Mouse (Mus musculus): ENCODE measurements around the gene Slc4a7. TPM values are rescaled to one million over a fixed set of nuclear protein-coding genes. Genes with fewer than 3 reads are reported as not detected.
"Not testable (repeated sequence)": the region's sequence is repeated elsewhere in the genome, so short reads cannot be mapped to it uniquely, and the experiment has no call there.

The Slc4a7 gene
- polyA plus RNA-seq, 2 experiments from 2014 or later: 33.7 to 34.8 TPM

DNA sequence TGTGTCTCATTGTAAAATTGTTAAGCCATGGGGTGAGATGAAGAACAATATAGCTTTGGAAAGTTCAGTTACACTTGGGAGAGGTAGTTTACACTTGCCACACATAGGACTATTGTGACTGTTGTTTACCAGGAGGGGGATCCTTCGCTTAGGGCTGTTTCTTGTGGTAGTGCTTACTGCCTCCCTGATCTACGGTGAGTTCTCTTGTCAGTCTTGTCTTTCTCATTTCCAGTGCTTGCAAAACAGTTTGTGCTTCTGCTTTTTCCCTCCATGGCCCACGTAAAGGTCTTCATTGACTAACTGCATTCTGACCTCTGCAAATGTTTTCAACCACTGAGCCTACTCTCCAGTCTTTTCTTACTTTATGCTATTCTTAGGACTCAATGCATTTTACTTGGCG is 98.3 kb downstream of the Slc4a7 start:
- ATAC-seq: no peak

- peak; percentile 55 for ATAC-seq
These were observed 98.7 kb downstream of the Slc4a7 start for GRCm38 (mm10) chr14:14800810-14801209.

DNA sequence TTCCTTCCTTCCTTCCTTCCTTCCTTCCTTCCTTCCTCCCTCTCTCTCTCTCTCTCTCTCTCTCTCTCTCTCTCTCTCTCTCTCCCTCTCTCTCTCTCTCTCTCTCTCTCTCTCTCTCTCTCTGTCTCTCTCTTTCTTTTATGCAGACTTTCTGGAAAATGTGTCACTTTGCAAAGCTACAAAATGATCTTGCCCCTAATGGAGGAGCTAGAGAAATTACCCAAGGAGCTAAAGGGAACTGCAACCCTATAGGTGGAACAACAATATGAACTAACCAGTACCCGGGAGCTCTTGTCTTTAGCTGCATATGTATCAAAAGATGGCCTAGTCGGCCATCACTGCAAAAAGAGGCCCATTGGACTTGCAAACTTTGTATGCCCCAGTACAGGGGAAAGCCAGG is 101.0 kb downstream of the Slc4a7 start, which contains the start of gene Nek10:
Gene Nek10 (plus strand): TSS at position 301 of the 400 bp plus-strand sequence.
- not testable (repeated sequence) for ATAC-seq

DNA sequence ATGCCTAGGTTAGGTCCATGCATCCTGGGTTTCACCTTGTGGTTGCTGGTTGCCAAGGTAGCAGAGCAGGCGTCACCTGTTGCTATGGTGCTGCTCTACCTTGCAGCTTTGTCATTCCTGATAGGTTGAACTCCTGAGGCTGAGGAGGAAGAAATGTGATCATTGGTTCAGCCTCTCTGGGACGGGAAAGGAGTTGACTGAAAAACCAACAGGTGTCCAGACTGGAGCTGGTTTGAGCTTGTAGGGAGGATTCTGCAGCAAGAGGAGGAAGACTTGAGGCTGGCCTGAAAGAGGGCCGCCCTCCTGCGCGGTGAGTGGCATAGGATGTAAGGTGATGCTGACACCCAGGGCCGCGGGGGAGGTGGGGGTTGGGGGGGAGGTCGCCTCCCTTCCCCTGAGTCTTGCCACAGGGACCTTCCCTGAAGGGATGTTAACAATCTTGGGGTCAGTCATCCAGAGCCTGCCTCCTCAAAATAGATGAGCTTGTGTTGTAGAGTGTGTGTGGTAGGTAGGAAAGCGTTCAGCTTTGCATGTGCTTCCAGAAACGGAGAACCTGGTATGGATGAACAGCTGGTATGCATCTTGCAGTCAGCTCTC is 101.9 kb downstream of the Slc4a7 start:
- ATAC-seq: no peak

GRCm38 (mm10) chr14:14804518-14805212 is 102.6 kb downstream of the Slc4a7 start:
- no peak for ATAC-seq

GRCm38 (mm10) chr14:14832520-14833240 is 130.6 kb downstream of the Slc4a7 start:
- ATAC-seq: no peak

DNA sequence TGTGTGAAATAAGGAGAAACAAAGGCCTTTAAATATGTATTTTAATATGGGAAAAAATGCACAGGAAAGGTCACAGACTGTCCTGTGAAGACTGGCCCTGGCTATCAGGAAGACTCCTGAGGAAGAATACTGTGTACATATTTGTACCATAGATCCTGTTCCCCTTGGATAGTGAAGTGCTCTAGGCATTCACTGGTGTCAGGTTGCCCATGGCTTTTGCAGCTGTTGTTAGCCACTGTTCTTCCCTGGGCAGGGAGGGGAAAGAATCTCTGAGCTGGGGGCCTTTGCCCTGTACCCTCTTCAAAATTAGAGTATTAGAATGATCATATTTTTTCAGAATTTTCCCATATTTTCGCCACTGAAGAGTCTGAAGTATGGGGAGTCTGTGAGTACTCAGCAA is 131.4 kb downstream of the Slc4a7 start:
- no peak for ATAC-seq

DNA sequence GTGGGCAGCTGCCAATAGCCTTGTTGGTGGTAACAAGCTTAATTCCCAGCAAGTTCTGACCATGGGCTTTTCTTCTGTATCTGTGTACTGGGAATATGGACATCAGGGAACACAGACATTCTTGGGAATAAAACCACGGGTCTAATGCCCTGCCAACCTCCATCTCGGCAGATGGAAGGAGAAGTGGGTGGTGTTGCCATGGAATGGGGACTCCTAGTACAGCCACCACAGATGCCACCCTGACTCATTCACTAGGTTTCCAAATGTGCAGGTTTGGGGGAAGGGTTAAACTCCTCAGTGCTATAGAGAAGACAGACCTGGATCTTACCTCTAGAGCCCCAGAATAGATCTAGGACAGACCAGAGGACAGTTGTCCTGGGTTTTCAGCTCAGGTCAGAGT is 132.2 kb downstream of the Slc4a7 start:
- ATAC-seq: no peak

DNA sequence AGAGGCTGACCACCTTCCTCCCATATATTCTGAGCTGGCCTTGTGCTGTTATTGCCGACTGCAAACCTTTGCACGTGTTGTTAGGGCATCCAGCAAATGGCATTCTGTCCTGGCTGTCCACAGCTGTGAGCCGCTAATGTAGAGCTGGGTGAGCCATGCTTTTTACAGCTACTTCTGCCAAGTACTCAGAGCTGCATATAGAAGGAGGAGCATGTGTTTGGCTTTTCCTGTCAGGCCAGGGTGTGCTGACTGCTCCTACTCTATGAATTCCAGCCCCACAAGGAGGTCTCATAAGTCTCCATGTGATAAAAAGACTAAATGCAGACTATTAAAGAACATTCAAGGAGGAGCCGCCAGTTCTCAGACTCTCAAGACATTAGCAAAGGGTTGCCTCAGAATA is 135.5 kb downstream of the Slc4a7 start:
- ATAC-seq: no peak

DNA sequence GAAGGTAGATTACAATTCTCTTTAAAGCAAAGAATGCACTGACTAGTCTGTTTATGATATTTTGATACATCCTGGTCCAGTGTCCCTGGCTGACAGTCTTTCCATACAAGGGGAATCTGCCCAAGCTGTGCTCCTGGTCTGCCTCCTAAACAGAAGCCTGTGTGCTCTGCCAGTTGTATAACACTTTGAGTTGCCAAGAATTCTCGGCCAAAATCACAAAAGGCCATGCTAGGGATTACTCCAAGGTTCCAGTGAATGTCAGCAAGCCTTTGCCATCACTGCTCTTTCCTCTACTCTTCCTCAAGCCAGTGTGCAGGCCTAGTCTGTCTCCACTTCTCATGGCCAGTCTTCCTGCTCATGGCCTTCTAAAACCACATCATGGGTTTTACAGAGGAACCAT is 136.0 kb downstream of the Slc4a7 start:
- ATAC-seq: no peak

DNA sequence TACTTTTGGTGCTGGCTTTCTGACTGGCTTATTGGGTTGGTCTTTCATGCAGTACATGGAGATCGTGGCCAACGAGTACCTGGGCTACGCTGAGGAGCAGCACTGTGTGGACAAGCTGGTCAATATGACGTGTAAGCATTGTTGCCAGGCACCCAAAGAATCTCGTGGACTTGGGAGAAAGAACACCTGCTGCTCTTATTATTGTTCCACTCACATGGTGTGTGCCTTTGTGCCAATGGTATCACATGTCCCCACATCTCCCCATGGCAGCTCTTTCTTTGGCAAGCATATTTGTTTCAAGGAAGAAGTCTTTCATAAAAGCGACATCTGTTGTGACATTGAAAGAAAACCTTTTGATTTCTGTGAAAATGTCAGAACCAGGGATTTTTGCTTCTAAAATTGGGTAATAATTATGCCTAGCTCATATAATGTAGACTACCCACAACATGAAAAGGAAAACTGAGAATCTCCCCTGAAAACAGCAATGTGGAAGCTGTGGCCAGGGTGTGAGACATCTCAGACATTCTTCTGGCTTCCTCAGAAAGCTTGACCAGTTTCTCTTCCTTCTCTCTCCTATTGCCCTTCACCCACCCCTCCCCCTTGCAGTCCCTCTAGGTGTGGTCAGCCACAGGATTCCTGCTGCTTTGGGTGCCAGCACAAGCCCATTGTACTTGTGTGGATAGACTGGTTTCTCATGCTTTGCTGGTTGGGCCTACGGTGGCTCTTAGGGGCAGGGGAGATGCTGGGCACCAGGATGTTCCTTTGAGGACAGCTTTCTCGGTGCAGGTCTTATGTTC is 140.9 kb downstream of the Slc4a7 start:
- no peak for ATAC-seq

Other genes with a start within 250 kb of the Slc4a7 start
- under 1 TPM in 1 of 2 experiments, not detected in 1; 0.05 TPM for gene Nek10, start 101.1 kb downstream of the Slc4a7 start, polyA plus RNA-seq (2017; shearing (Covaris generic))